In genomic region chr10:23806201-23806600, GRCm38 (mm10) we compare ENCODE assay signal across 32 mouse cellular contexts. TPM values are rescaled to one million over a fixed set of nuclear protein-coding genes. Genes with fewer than 3 reads are reported as not detected.
A peak's percentile ranks its signal among the peaks of the same experiment; 100 is the strongest.
DNase-seq lines count a peak whose midpoint lies in the region; ATAC-seq and TF ChIP-seq lines count a peak whose summit lies in the region.
"Had no signal": no experiment of that assay in that cellular context is flagged by ENCODE, and none has a peak within 500 bp of the region (broad histone marks: within the 10 kb centered on the region; RNA-seq: fewer than 3 reads in every experiment).

No protein-coding gene starts in this region.

- no peaks in the 10 kb centered on the region for H3K79me2 ChIP-seq in heart, adult 2 months (replicated peaks; ENCODE audit: control insufficient read depth, insufficient read depth, low read length)

- intact Hi-C loops in heart, adult 2 months (cut with DNase I) = no loop called here

- H3K9ac ChIP-seq in midbrain, embryonic 11.5 days (ENCODE audit: low read length) = no peak overlapping the region
- no peak overlapping the region for H3K9ac ChIP-seq in midbrain, embryonic 15.5 days
- H3K9ac ChIP-seq in ES-Bruce4 (ENCODE audit: low read depth, poor library complexity, severe bottlenecking) = no peak overlapping the region
- no peak overlapping the region for H3K9ac ChIP-seq in heart, adult 2 months (ENCODE audit: low read depth, low read length)
- H3K9ac ChIP-seq: embryonic facial prominence, embryonic 12.5 days; embryonic facial prominence, embryonic 15.5 days; forebrain, embryonic 12.5 days; heart, embryonic 12.5 days; heart, embryonic 15.5 days; hindbrain, embryonic 13.5 days; intestine, embryonic 15.5 days had no signal

- peaks cover 2% of the 10 kb centered on the region; the same call in 1 of the 2 replicates for H3K36me3 ChIP-seq in midbrain, embryonic 11.5 days (ENCODE audit: control insufficient read depth, insufficient read depth, low read length)
- H3K36me3 ChIP-seq in midbrain, embryonic 15.5 days (replicated peaks) = peaks cover 23% of the 10 kb centered on the region
- H3K36me3 ChIP-seq in E14TG2a.4 (ENCODE audit: insufficient read depth, low read length) (peaks cover 9% of the 10 kb centered on the region; the same call in 1 of the 2 replicates), ES-Bruce4 (ENCODE audit: control insufficient read depth, insufficient read depth, low read length, poor library complexity, severe bottlenecking) (no peaks in the 10 kb centered on the region)
- H3K36me3 ChIP-seq in heart, adult 2 months (ENCODE audit: control insufficient read depth, insufficient read depth, low read length) = peaks cover 3% of the 10 kb centered on the region; the same call in 1 of the 2 replicates

- ATAC-seq in midbrain, embryonic 11.5 days (ENCODE audit: low FRiP score) = peak; percentile 57; the same call in 1 of the 2 replicates
- no peak for ATAC-seq in midbrain, embryonic 15.5 days (replicated peaks)
- ATAC-seq: CD4-positive, CD25-positive, alpha-beta regulatory T cell, adult 4 months; forebrain, embryonic 16.5 days; hindbrain, embryonic 16.5 days; intestine, embryonic 15.5 days had no signal

- TF ChIP-seq EP300 in ES-Bruce4 (IDR thresholded peaks at IDR 0.05; ENCODE audit: insufficient read depth, low read depth, low read length) = 0 out of 2 replicates have a peak, but pooled peaks have one; percentile 63
- TF ChIP-seq EP300 in heart, adult 2 months (IDR thresholded peaks at IDR 0.05; ENCODE audit: insufficient read depth, low read depth, low read length) = no peak

- H3K4me3 ChIP-seq in midbrain, embryonic 11.5 days (ENCODE audit: low read depth, low read length) = no peak overlapping the region
- no peak overlapping the region for H3K4me3 ChIP-seq in midbrain, embryonic 15.5 days
- H3K4me3 ChIP-seq in E14TG2a.4 (replicated peaks; ENCODE audit: low read length) (0 out of 2 replicates have a peak overlapping the region, but pooled peaks have one; percentile 3), ES-Bruce4 (ENCODE audit: low read depth, low read length) (no peak overlapping the region)
- H3K4me3 ChIP-seq in heart, adult 2 months = no peak overlapping the region
- H3K4me3 ChIP-seq: embryonic facial prominence, embryonic 12.5 days; embryonic facial prominence, embryonic 15.5 days; forebrain, embryonic 12.5 days; gastrocnemius, adult 2 months; heart, embryonic 12.5 days; heart, embryonic 15.5 days; hindbrain, embryonic 10.5 days; hindbrain, embryonic 13.5 days; intestine, embryonic 15.5 days had no signal

- no peaks in the 10 kb centered on the region for H3K4me1 ChIP-seq in midbrain, embryonic 11.5 days (ENCODE audit: control insufficient read depth, insufficient read depth, low read length)
- H3K4me1 ChIP-seq in midbrain, embryonic 15.5 days = no peaks in the 10 kb centered on the region
- H3K4me1 ChIP-seq in E14TG2a.4 (replicated peaks; ENCODE audit: low read depth, low read length) (peaks cover 72% of the 10 kb centered on the region), ES-Bruce4 (ENCODE audit: control insufficient read depth, insufficient read depth, low read length) (peaks cover 6% of the 10 kb centered on the region)
- H3K4me1 ChIP-seq in heart, adult 2 months (ENCODE audit: control insufficient read depth, insufficient read depth, low read length) = no peaks in the 10 kb centered on the region; the same call in 1 of the 2 replicates
- H3K4me1 ChIP-seq: embryonic facial prominence, embryonic 12.5 days; embryonic facial prominence, embryonic 15.5 days; forebrain, embryonic 12.5 days; heart, embryonic 12.5 days; heart, embryonic 15.5 days; hindbrain, embryonic 13.5 days; intestine, embryonic 15.5 days had no signal

- DNase-seq in midbrain, embryonic 11.5 days (ENCODE audit: low spot score, missing footprints) = no peak
- DNase-seq in R1 (ENCODE audit: low read depth, low spot score) = peak; percentile 89
- no peak for DNase-seq in heart, adult 2 months
- DNase-seq in embryo, embryonic 10 days (ENCODE audit: low spot score) = no peak
- no peak for DNase-seq in frontal cortex, postnatal 14 days (ENCODE audit: low spot score in 2 of 2)
- DNase-seq: adrenal gland, adult 2 months; adrenal gland, postnatal 14 days; cerebellum, adult 11 months; cerebellum, adult 2 months; cerebellum, postnatal 10 days; cerebellum, postnatal 36 days; gastrocnemius, adult 2 months; gastrocnemius, postnatal 14 days; heart, adult 11 months; heart, postnatal 10 days; heart, postnatal 36 days had no signal

- no peak overlapping the region for H3K27ac ChIP-seq in midbrain, embryonic 11.5 days (ENCODE audit: low read depth, low read length)
- H3K27ac ChIP-seq in midbrain, embryonic 15.5 days = no peak overlapping the region
- H3K27ac ChIP-seq in ES-Bruce4 (ENCODE audit: insufficient read depth, low read length) = no peak overlapping the region
- H3K27ac ChIP-seq in heart, adult 2 months = no peak overlapping the region
- H3K27ac ChIP-seq: embryonic facial prominence, embryonic 12.5 days; embryonic facial prominence, embryonic 15.5 days; forebrain, embryonic 12.5 days; gastrocnemius, adult 2 months; heart, embryonic 15.5 days; hindbrain, embryonic 10.5 days; hindbrain, embryonic 13.5 days; intestine, embryonic 15.5 days had no signal

- TF ChIP-seq CTCF in E14TG2a.4 (conservative IDR thresholded peaks at IDR 0.05; ENCODE audit: low read length) (no peak), ES-Bruce4 (IDR thresholded peaks at IDR 0.05; ENCODE audit: low read depth, low read length) (no peak)
- no peak for TF ChIP-seq CTCF in heart, adult 2 months (IDR thresholded peaks at IDR 0.05)

- whole genome bisulfite sequencing in midbrain, embryonic 11.5 days = 15% methylated on average over 4 of the region's 4 CpGs
- WGBS in midbrain, embryonic 15.5 days = 26% methylated on average over 4 of the region's 4 CpGs
- WGBS in heart, adult 2 months = 67% methylated on average over 4 of the region's 4 CpGs

- TF ChIP-seq POLR2A in ES-Bruce4 (IDR thresholded peaks at IDR 0.05; ENCODE audit: insufficient read depth, low read length) = no peak
- no peak for TF ChIP-seq POLR2A in heart, adult 2 months (IDR thresholded peaks at IDR 0.05; ENCODE audit: insufficient read depth, low read depth, low read length)

- H3K9me3 ChIP-seq in midbrain, embryonic 11.5 days (ENCODE audit: control insufficient read depth, low read length) = no peaks in the 10 kb centered on the region
- H3K9me3 ChIP-seq in midbrain, embryonic 15.5 days = no peaks in the 10 kb centered on the region
- H3K9me3 ChIP-seq in E14TG2a.4 (ENCODE audit: low read length) (peaks cover 3% of the 10 kb centered on the region; the same call in 1 of the 2 replicates), ES-Bruce4 (replicated peaks; ENCODE audit: control insufficient read depth, insufficient read depth, low read length, poor library complexity, severe bottlenecking) (no peaks in the 10 kb centered on the region)
- H3K9me3 ChIP-seq: embryonic facial prominence, embryonic 12.5 days; embryonic facial prominence, embryonic 15.5 days; forebrain, embryonic 12.5 days; heart, embryonic 12.5 days; heart, embryonic 15.5 days; hindbrain, embryonic 10.5 days; hindbrain, embryonic 13.5 days; intestine, embryonic 15.5 days had no signal

- no peaks in the 10 kb centered on the region for H3K27me3 ChIP-seq in midbrain, embryonic 11.5 days (ENCODE audit: control insufficient read depth, insufficient read depth, low read length)
- no peaks in the 10 kb centered on the region for H3K27me3 ChIP-seq in midbrain, embryonic 15.5 days (replicated peaks)
- H3K27me3 ChIP-seq in E14TG2a.4 (ENCODE audit: insufficient read depth, low read length) = no peaks in the 10 kb centered on the region
- no peaks in the 10 kb centered on the region for H3K27me3 ChIP-seq in ES-Bruce4 (ENCODE audit: control insufficient read depth, insufficient read depth, low read length, poor library complexity, severe bottlenecking)
- no peaks in the 10 kb centered on the region for H3K27me3 ChIP-seq in heart, adult 2 months (ENCODE audit: control insufficient read depth, insufficient read depth, low read length)
- H3K27me3 ChIP-seq: embryonic facial prominence, embryonic 12.5 days; embryonic facial prominence, embryonic 15.5 days; forebrain, embryonic 12.5 days; heart, embryonic 12.5 days; heart, embryonic 15.5 days; hindbrain, embryonic 13.5 days; intestine, embryonic 15.5 days had no signal

- H3K4me2 ChIP-seq in midbrain, embryonic 11.5 days = no peak overlapping the region
- H3K4me2 ChIP-seq in midbrain, embryonic 15.5 days = no peak overlapping the region
- H3K4me2 ChIP-seq: embryonic facial prominence, embryonic 12.5 days; embryonic facial prominence, embryonic 15.5 days; forebrain, embryonic 12.5 days; heart, embryonic 12.5 days; heart, embryonic 15.5 days; hindbrain, embryonic 13.5 days; intestine, embryonic 15.5 days had no signal

RNA-seq across cellular contexts. Expression of gene Slc18b1, which starts 9.4 kb away (rescaled TPM):
- 14.5 and 16.6 TPM in 2 replicates for polyA plus RNA-seq in midbrain, embryonic 11.5 days (2014; fragmentation: Nextera tagmentation; extraction: Ambion mirVana)
- 15.4 and 16.6 TPM in 2 replicates for polyA plus RNA-seq in midbrain, embryonic 15.5 days (2015; fragmentation: Nextera tagmentation; extraction: Ambion mirVana)
- polyA plus RNA-seq in ES-Bruce4 (2011; ENCODE audit: insufficient read depth, insufficient read length, low read depth, missing spikeins) = 2.9 and 3.4 TPM in 2 replicates
- 1 to 10 TPM; 7.6 to 9.2 TPM for total RNA-seq in heart, adult 2 months (2021)
- 5.8 and 9.3 TPM in 2 replicates for polyA plus RNA-seq in heart, adult 2 months (2012; rRNA removed)
- polyA plus RNA-seq: CD4-positive, CD25-positive, alpha-beta regulatory T cell, adult 4 months had no signal

RNA-seq across cellular contexts. Expression of gene Rps12, which starts 19.1 kb away (rescaled TPM):
- polyA plus RNA-seq in midbrain, embryonic 11.5 days (2014; fragmentation: Nextera tagmentation; extraction: Ambion mirVana) = 118 and 132 TPM in 2 replicates
- 84.7 and 98.7 TPM in 2 replicates for polyA plus RNA-seq in midbrain, embryonic 15.5 days (2015; fragmentation: Nextera tagmentation; extraction: Ambion mirVana)
- 316 and 459 TPM in 2 replicates for polyA plus RNA-seq in ES-Bruce4 (2011; ENCODE audit: insufficient read depth, insufficient read length, low read depth, missing spikeins)
- 100 to 1,000 TPM; 189 to 223 TPM for total RNA-seq in heart, adult 2 months (2021)
- 457 and 603 TPM in 2 replicates for polyA plus RNA-seq in heart, adult 2 months (2012; rRNA removed)

RNA-seq across cellular contexts. Expression of gene Vnn3, which starts 45.1 kb away (rescaled TPM):
- polyA plus RNA-seq in midbrain, embryonic 11.5 days (2014; fragmentation: Nextera tagmentation; extraction: Ambion mirVana) = not detected in 2 replicates
- 0.09 TPM in 1 of 2 replicates, not detected in the other for polyA plus RNA-seq in midbrain, embryonic 15.5 days (2015; fragmentation: Nextera tagmentation; extraction: Ambion mirVana)
- not detected in 2 replicates for polyA plus RNA-seq in ES-Bruce4 (2011; ENCODE audit: insufficient read depth, insufficient read length, low read depth, missing spikeins)
- not detected for total RNA-seq in heart, adult 2 months (2021)
- 0.26 and 0.33 TPM in 2 replicates for polyA plus RNA-seq in heart, adult 2 months (2012; rRNA removed)
- total RNA-seq: gastrocnemius, adult 2 months; gastrocnemius, postnatal 14 days; heart, postnatal 10 days had no signal
- polyA plus RNA-seq: C2C12; cortical plate, adult 2 months; embryonic facial prominence, embryonic 12.5 days; forebrain, embryonic 12.5 days; forebrain, embryonic 16.5 days; heart, embryonic 12.5 days; hindbrain, embryonic 10.5 days; hindbrain, embryonic 13.5 days had no signal
